Comparison of ENCODE assay signal across 22 mouse cellular contexts in genomic region chr2:160028459-160028858, GRCm38 (mm10).
DNase-seq lines count a peak whose midpoint lies in the region; ATAC-seq and TF ChIP-seq lines count a peak whose summit lies in the region.
"Had no signal": no experiment of that assay in that cellular context is flagged by ENCODE, and none has a peak within 500 bp of the region (broad histone marks: within the 10 kb centered on the region; RNA-seq: fewer than 3 reads in every experiment).

No protein-coding gene starts in this region.

- CTCF ChIA-PET in Patski (lab: Charles Lee), result interaction anchor here (1.2 kb wide), 1 partner anchor 266 kb away, joined by 3 read pairs; no protein-coding TSS in a partner anchor

- no peak overlapping the region for H3K27ac ChIP-seq in midbrain, embryonic 11.5 days (ENCODE audit: low read depth, low read length)
- H3K27ac ChIP-seq in midbrain, embryonic 15.5 days, result no peak overlapping the region

- ATAC-seq in midbrain, embryonic 11.5 days (ENCODE audit: low FRiP score), result no peak
- ATAC-seq in midbrain, embryonic 15.5 days (replicated peaks), result no peak
- ATAC-seq in Patski, result peak; percentile 82
- ATAC-seq: activated CD4-positive, CD25-positive, alpha-beta regulatory T cell, adult 4 months; CD4-positive, CD25-positive, alpha-beta regulatory T cell, adult 4 months had no signal

- no peak for TF ChIP-seq CTCF in Patski (IDR thresholded peaks at IDR 0.05)

- in situ Hi-C loops in Patski (cut with MboI; ENCODE audit: low pct_unique_long_range_greater_than_20kb), result no loop called here

- H3K4me2 ChIP-seq in midbrain, embryonic 11.5 days, result no peak overlapping the region
- H3K4me2 ChIP-seq in midbrain, embryonic 15.5 days, result no peak overlapping the region

- intact Hi-C loops in heart, postnatal 10 days (cut with DNase I), result no loop called here

- POLR2A ChIA-PET in Patski (lab: Charles Lee), result no interaction called here

- no peaks in the 10 kb centered on the region for H3K4me1 ChIP-seq in midbrain, embryonic 11.5 days (ENCODE audit: control insufficient read depth, insufficient read depth, low read length)
- H3K4me1 ChIP-seq in midbrain, embryonic 15.5 days, result no peaks in the 10 kb centered on the region

- H3K9me3 ChIP-seq in midbrain, embryonic 11.5 days (ENCODE audit: control insufficient read depth, low read length), result no peaks in the 10 kb centered on the region
- no peaks in the 10 kb centered on the region for H3K9me3 ChIP-seq in midbrain, embryonic 15.5 days

- DNase-seq in heart, adult 11 months, result peak; percentile 36
- no peak for DNase-seq in heart, postnatal 10 days
- DNase-seq in midbrain, embryonic 11.5 days (ENCODE audit: low spot score, missing footprints), result peak; percentile 53
- DNase-seq in NIH3T3 (ENCODE audit: low read depth) (peak; percentile 29), Patski (ENCODE audit: low read depth, low spot score) (peak; percentile 63)
- DNase-seq in cerebellum, postnatal 36 days, result no peak
- no peak for DNase-seq in right cerebral cortex, postnatal 14 days
- DNase-seq: adrenal gland, adult 2 months; adrenal gland, adult 8-10 months; adrenal gland, postnatal 10 days; adrenal gland, postnatal 14 days; adrenal gland, postnatal 25 days; adrenal gland, postnatal 36 days; B cell, adult 2 months; cerebellum, adult 11 months; cerebellum, adult 11-12 months; cerebellum, adult 18-20 months; cerebellum, adult 2 months had no signal

- WGBS in midbrain, embryonic 11.5 days, result 87% methylated on average over 2 of the region's 2 CpGs
- WGBS in midbrain, embryonic 15.5 days, result 78% methylated on average over 2 of the region's 2 CpGs

- no peak overlapping the region for H3K9ac ChIP-seq in midbrain, embryonic 11.5 days (ENCODE audit: low read length)
- H3K9ac ChIP-seq in midbrain, embryonic 15.5 days, result no peak overlapping the region

- H3K4me3 ChIP-seq in midbrain, embryonic 11.5 days (ENCODE audit: low read depth, low read length), result no peak overlapping the region
- H3K4me3 ChIP-seq in midbrain, embryonic 15.5 days, result no peak overlapping the region

- H3K36me3 ChIP-seq in midbrain, embryonic 11.5 days (ENCODE audit: control insufficient read depth, insufficient read depth, low read length), result no peaks in the 10 kb centered on the region
- no peaks in the 10 kb centered on the region for H3K36me3 ChIP-seq in midbrain, embryonic 15.5 days (replicated peaks)
- H3K36me3 ChIP-seq: G1E had no signal

- no peaks in the 10 kb centered on the region for H3K27me3 ChIP-seq in midbrain, embryonic 11.5 days (ENCODE audit: control insufficient read depth, insufficient read depth, low read length)
- no peaks in the 10 kb centered on the region for H3K27me3 ChIP-seq in midbrain, embryonic 15.5 days (replicated peaks)
- no peaks in the 10 kb centered on the region for H3K27me3 ChIP-seq in Patski

Comparison
In these comparisons a context has a peak if more than half of its experiments do, and no peak if none do; other contexts are left out.
1. DNase-seq: peak in heart, adult 11 months (single experiment), midbrain, embryonic 11.5 days (single experiment), NIH3T3 (single experiment) and Patski (single experiment); none in heart, postnatal 10 days (0 of 2), cerebellum, postnatal 36 days (0 of 2) and right cerebral cortex, postnatal 14 days (single experiment).